Mouse (Mus musculus): ENCODE data around the gene Tbc1d7.

Gene Tbc1d7

DNA sequence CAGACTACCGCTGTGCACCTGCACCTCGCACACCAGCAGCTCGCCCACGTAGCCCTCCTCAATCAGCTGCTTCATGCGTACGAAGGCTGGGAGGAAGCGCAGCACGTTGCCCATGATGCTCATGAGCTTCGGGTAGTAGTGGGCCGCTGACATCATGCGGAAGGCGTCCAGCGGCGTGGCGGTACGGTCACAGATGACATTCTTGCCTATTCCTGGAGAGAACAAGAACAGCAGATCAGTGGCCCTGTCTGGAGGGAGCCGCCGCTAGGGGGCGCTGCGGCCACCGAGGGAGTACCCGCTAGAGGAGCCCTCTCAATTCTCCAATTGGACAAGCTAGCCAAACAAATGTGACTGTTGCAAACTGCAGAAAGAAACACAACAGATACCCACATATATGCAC, 29.7 kb upstream of the Tbc1d7 start:
- H3K9me3 ChIP-seq (ENCODE audit: low read length) = no peaks in the 10 kb centered on the region
- TF ChIP-seq NANOG (IDR thresholded peaks at IDR 0.05; ENCODE audit: borderline replicate concordance, low read length) (no peak), CTCF (conservative IDR thresholded peaks at IDR 0.05; ENCODE audit: low read length) (peak; percentile 63)
- no peaks in the 10 kb centered on the region for H3K27me3 ChIP-seq (ENCODE audit: insufficient read depth, low read length)
- H3K36me3 ChIP-seq (ENCODE audit: insufficient read depth, low read length) = peaks cover 70% of the 10 kb centered on the region
- H3K4me1 ChIP-seq (replicated peaks; ENCODE audit: low read depth, low read length) = peaks cover 67% of the 10 kb centered on the region
- H3K4me3 ChIP-seq (replicated peaks; ENCODE audit: low read length) = peak overlapping the region; percentile 66

DNA sequence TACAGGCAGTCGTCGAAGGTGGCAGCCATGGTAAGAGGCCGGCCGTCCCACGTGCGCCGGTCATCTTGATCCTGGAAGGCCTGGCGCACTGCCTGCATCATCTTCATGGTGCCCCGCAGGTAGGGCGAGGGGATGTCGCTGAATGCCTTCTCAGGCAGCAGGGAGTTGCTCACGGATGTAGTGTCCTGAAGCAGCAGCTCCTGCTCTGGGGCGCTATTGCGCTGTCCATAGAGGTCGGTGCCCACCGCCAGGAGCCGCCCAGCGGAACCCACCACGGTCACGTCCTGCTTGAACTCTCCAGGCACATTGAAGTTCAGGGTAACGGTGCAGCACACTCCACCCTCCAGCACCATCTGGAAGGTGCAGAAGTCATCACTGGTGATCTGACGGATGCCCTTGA, 29.2 kb upstream of the Tbc1d7 start:
- Histone ChIP-seq H3K4me1 (replicated peaks; ENCODE audit: low read depth, low read length) (peaks cover 65% of the 10 kb centered on the region), H3K4me3 (replicated peaks; ENCODE audit: low read length) (peak overlapping the region; percentile 66), H3K9me3 (ENCODE audit: low read length) (no peaks in the 10 kb centered on the region), H3K36me3 (ENCODE audit: insufficient read depth, low read length) (peaks cover 72% of the 10 kb centered on the region), H3K27me3 (ENCODE audit: insufficient read depth, low read length) (no peaks in the 10 kb centered on the region)
- TF ChIP-seq POU5F1 (IDR thresholded peaks at IDR 0.05; ENCODE audit: borderline replicate concordance, low read length) (no peak), CTCF (conservative IDR thresholded peaks at IDR 0.05; ENCODE audit: low read length) (no peak), NANOG (IDR thresholded peaks at IDR 0.05; ENCODE audit: borderline replicate concordance, low read length) (no peak)

DNA sequence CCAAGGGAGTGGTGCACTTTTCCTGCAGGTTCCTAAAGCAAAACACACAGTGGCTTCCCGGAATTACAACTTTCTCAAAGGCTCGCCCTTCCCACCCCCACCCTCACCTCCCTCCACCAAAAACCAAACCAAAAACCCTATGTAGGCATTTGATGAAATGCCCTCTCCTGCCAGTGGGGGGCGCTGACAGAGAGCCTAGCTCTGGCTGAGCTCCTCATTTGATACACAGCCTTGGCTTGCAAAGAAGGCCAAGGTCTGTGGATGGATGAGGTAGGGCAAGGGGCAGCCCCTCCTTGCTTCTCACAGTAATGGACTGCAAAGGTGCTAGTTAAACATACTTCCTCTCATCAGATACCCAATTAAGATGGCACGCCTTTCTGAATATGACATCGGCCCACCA, 28.4 kb upstream of the Tbc1d7 start:
- Histone ChIP-seq H3K27me3 (ENCODE audit: insufficient read depth, low read length) (no peaks in the 10 kb centered on the region), H3K36me3 (ENCODE audit: insufficient read depth, low read length) (peaks cover 77% of the 10 kb centered on the region), H3K4me3 (replicated peaks; ENCODE audit: low read length) (peak overlapping the region; percentile 66; the same call in 1 of the 2 replicates), H3K9me3 (ENCODE audit: low read length) (no peaks in the 10 kb centered on the region), H3K4me1 (replicated peaks; ENCODE audit: low read depth, low read length) (peaks cover 63% of the 10 kb centered on the region)
- TF ChIP-seq CTCF (conservative IDR thresholded peaks at IDR 0.05; ENCODE audit: low read length) (peak; percentile 80), NANOG (IDR thresholded peaks at IDR 0.05; ENCODE audit: borderline replicate concordance, low read length) (no peak), POU5F1 (IDR thresholded peaks at IDR 0.05; ENCODE audit: borderline replicate concordance, low read length) (no peak)

DNA sequence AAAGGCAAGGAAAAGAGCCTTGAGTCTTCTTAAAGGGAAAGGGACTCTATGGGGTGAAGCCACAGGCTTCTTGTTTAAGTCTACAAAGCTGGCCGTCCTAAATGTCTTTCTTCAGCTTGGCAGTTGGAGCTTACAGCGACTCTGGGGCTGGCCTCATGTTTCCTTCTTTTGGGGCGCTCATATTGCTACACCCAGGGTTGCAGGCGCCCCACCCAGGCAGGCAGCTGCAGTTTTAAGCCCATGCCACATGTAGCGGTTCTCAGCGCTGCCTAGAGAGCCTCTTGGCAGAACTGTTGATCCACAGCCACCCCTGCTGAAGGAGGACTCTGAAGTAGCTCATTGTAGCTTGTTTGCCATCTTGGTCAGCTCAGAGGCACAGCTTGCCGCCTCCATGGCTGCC, 28.0 kb upstream of the Tbc1d7 start:
- TF ChIP-seq CTCF (conservative IDR thresholded peaks at IDR 0.05; ENCODE audit: low read length) (no peak), NANOG (IDR thresholded peaks at IDR 0.05; ENCODE audit: borderline replicate concordance, low read length) (no peak), POU5F1 (IDR thresholded peaks at IDR 0.05; ENCODE audit: borderline replicate concordance, low read length) (no peak)
- peak overlapping the region; percentile 27; the same call in 1 of the 2 replicates for H3K4me3 ChIP-seq (replicated peaks; ENCODE audit: low read length)
- H3K36me3 ChIP-seq (ENCODE audit: insufficient read depth, low read length) = peaks cover 80% of the 10 kb centered on the region
- H3K4me1 ChIP-seq (replicated peaks; ENCODE audit: low read depth, low read length) = peaks cover 64% of the 10 kb centered on the region
- H3K9me3 ChIP-seq (ENCODE audit: low read length) = no peaks in the 10 kb centered on the region
- H3K27me3 ChIP-seq (ENCODE audit: insufficient read depth, low read length) = no peaks in the 10 kb centered on the region

DNA sequence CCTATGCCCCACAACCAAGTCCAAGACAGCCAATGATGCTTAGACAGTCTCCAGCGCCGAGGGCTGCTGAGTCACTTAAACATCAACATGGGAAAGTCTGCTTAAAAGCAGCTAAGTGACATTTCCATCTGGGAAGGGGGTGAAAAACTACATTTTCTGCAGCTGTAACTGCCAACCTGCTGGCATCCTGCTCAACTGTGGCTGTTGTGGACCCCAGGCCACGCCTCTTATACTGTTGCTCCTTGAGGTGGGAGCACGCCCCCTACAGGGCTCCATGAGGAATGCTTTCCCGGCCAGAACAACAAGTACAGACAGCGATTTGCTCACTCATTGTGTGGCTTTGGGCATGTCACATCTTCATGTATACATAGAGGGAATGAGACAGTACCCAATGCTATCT, 25.9 kb upstream of the Tbc1d7 start:
- H3K36me3 ChIP-seq (ENCODE audit: insufficient read depth, low read length) = peaks cover 81% of the 10 kb centered on the region
- peaks cover 82% of the 10 kb centered on the region for H3K4me1 ChIP-seq (replicated peaks; ENCODE audit: low read depth, low read length)
- H3K9me3 ChIP-seq (ENCODE audit: low read length) = no peaks in the 10 kb centered on the region
- TF ChIP-seq POU5F1 (IDR thresholded peaks at IDR 0.05; ENCODE audit: borderline replicate concordance, low read length) (no peak), CTCF (conservative IDR thresholded peaks at IDR 0.05; ENCODE audit: low read length) (peak; percentile 67)
- no peaks in the 10 kb centered on the region for H3K27me3 ChIP-seq (ENCODE audit: insufficient read depth, low read length)
- H3K4me3 ChIP-seq (replicated peaks; ENCODE audit: low read length) = no peak overlapping the region

DNA sequence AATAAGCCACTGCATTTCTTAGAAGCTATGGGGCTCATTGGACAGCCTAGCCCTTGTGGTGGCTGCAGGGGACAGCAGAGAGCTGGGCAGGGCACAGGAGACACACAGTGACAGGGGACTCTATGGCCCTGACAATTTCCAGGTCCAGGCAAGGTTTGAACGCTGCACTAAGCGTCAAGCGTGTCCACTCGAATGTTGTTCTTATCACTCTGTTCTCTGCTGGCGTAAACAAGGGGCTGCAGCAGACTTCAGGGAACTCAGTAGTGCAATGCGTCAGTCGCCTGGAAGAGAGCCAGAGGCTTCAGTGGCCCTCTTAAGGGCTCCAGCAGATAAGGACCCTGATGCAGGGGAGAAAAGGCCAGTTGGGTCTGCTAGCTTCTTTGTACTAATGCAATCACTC, 24.7 kb upstream of the Tbc1d7 start:
- TF ChIP-seq NANOG (IDR thresholded peaks at IDR 0.05; ENCODE audit: borderline replicate concordance, low read length) = no peak
- TF ChIP-seq CTCF (conservative IDR thresholded peaks at IDR 0.05; ENCODE audit: low read length) = no peak
- no peak for TF ChIP-seq POU5F1 (IDR thresholded peaks at IDR 0.05; ENCODE audit: borderline replicate concordance, low read length)
- Histone ChIP-seq H3K36me3 (ENCODE audit: insufficient read depth, low read length) (peaks cover 79% of the 10 kb centered on the region), H3K4me3 (replicated peaks; ENCODE audit: low read length) (no peak overlapping the region), H3K27me3 (ENCODE audit: insufficient read depth, low read length) (no peaks in the 10 kb centered on the region), H3K9me3 (ENCODE audit: low read length) (no peaks in the 10 kb centered on the region), H3K4me1 (replicated peaks; ENCODE audit: low read depth, low read length) (peaks cover 93% of the 10 kb centered on the region)

DNA sequence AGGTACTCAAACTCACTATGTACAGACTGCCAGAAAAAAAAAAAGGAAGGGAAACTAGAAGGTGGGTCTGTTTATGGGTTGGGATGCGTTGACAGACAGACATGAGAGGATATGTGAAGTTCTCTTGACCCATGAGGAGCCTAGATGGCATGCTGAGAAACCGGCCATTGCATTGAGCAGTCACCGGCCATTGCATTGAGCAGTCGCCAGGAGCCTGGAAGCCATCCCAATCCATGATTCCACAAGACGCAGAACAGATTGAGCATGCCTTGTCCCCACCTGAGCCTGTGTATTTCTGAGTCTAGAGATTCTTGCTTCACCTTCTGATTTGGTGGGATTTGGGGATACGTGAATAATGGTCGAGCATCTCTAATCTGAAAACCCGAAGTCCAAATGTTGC, 22.6 kb upstream of the Tbc1d7 start:
- Histone ChIP-seq H3K9me3 (ENCODE audit: low read length) (no peaks in the 10 kb centered on the region), H3K4me1 (replicated peaks; ENCODE audit: low read depth, low read length) (peaks cover 86% of the 10 kb centered on the region), H3K4me3 (replicated peaks; ENCODE audit: low read length) (no peak overlapping the region), H3K27me3 (ENCODE audit: insufficient read depth, low read length) (no peaks in the 10 kb centered on the region), H3K36me3 (ENCODE audit: insufficient read depth, low read length) (peaks cover 67% of the 10 kb centered on the region)
- TF ChIP-seq NANOG (IDR thresholded peaks at IDR 0.05; ENCODE audit: borderline replicate concordance, low read length) (no peak), POU5F1 (IDR thresholded peaks at IDR 0.05; ENCODE audit: borderline replicate concordance, low read length) (no peak), CTCF (conservative IDR thresholded peaks at IDR 0.05; ENCODE audit: low read length) (no peak)

DNA sequence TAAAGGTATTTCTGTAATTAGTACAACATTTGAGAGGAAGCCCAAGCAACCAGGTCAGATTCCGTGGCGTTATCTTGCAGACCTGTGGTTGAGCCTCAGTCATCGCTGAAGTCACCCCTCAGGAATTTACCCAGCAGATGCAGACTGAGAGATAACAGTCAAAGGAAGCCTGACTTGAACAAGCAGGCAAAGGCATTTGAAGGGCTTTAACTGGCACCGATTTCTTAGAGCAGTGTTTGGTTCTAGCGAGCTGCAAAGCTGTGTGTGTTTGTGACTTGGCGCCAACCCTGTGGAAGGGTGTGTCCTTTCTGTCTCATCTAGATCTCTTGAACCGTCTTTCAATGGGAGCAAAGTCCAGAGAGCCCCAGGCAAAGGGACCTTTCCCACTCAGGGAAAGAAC, 22.0 kb upstream of the Tbc1d7 start:
- H3K9me3 ChIP-seq (ENCODE audit: low read length) = no peaks in the 10 kb centered on the region

DNA sequence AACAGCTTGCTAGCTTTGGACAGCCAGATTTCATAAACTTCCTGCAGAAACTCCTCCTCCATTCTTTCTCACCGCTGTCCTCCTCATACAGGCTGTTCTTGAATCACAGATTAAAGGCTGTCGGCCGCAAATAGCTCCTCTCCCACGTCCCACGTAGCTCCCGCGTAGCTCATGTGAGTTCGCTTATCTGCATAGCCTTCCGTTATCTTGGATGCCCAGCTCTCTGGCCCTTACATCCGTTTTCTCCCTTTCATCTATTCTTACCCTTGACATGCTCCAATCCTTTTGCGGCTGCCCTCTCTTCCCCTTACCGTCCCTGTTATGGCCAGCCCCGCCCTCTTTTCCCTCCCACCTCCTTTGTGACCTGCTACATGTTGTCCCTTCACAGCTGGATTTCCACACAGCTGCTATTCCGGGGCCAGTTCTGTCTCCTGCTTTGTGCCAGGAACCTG, 20.5 kb upstream of the Tbc1d7 start:
- Histone ChIP-seq H3K4me1 (replicated peaks; ENCODE audit: low read depth, low read length) (peaks cover 86% of the 10 kb centered on the region), H3K27me3 (ENCODE audit: insufficient read depth, low read length) (no peaks in the 10 kb centered on the region), H3K4me3 (replicated peaks; ENCODE audit: low read length) (peak overlapping the region; percentile 5; the same call in 1 of the 2 replicates), H3K9me3 (ENCODE audit: low read length) (no peaks in the 10 kb centered on the region), H3K36me3 (ENCODE audit: insufficient read depth, low read length) (peaks cover 57% of the 10 kb centered on the region)
- TF ChIP-seq NANOG (IDR thresholded peaks at IDR 0.05; ENCODE audit: borderline replicate concordance, low read length) (no peak), CTCF (conservative IDR thresholded peaks at IDR 0.05; ENCODE audit: low read length) (no peak), POU5F1 (IDR thresholded peaks at IDR 0.05; ENCODE audit: borderline replicate concordance, low read length) (no peak)

More for the DNA sequence above, 22.0 kb upstream of the Tbc1d7 start:
- Histone ChIP-seq H3K27me3 (ENCODE audit: insufficient read depth, low read length) (no peaks in the 10 kb centered on the region), H3K4me1 (replicated peaks; ENCODE audit: low read depth, low read length) (peaks cover 85% of the 10 kb centered on the region), H3K36me3 (ENCODE audit: insufficient read depth, low read length) (peaks cover 60% of the 10 kb centered on the region), H3K4me3 (replicated peaks; ENCODE audit: low read length) (no peak overlapping the region)
- TF ChIP-seq POU5F1 (IDR thresholded peaks at IDR 0.05; ENCODE audit: borderline replicate concordance, low read length) = no peak
- TF ChIP-seq CTCF (conservative IDR thresholded peaks at IDR 0.05; ENCODE audit: low read length) = no peak
- TF ChIP-seq NANOG (IDR thresholded peaks at IDR 0.05; ENCODE audit: borderline replicate concordance, low read length) = no peak
